Mouse (Mus musculus): ENCODE data around the gene Bak1. TPM values are rescaled to one million over a fixed set of nuclear protein-coding genes. Genes with fewer than 3 reads are reported as not detected.
A peak's percentile ranks its signal among the peaks of the same experiment; 100 is the strongest.

Gene Bak1
- total RNA-seq, 4 experiments from 2014 or later, result 11.6 to 15.9 (median 13.7) TPM

DNA sequence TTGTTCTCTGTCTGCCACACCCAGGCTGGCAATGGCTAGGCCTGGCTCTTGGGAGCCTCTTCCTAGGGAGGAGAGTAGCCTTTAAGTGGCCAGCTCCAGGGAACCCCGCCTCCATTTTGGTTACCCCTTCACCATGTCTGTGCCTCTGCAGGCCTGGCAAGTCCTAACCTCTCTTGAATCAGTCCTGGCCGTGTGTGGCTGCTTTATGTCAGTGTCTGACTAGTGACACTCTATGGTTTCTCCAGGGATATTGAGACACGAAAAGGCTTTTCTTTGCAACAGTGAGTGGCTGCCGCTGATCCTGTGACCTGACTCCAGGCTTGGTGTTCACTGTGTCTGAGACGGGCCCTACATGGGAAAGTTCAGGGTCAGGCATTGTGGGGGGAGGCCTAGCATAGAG is 22.0 kb upstream of the Bak1 start:
- no peak for DNase-seq (ENCODE audit: low spot score in 2 of 2)

GRCm38 (mm10) chr17:27048445-27049239 is 19.8 kb upstream of the Bak1 start:
- no peak for DNase-seq (ENCODE audit: low spot score in 2 of 2)

- DNase-seq (ENCODE audit: low spot score in 2 of 2), result no peak
Measured at GRCm38 (mm10) chr17:27047762-27048444, 19.1 kb upstream of the Bak1 start.

GRCm38 (mm10) chr17:27045164-27045563 is 16.4 kb upstream of the Bak1 start:
- DNase-seq (ENCODE audit: low spot score in 2 of 2), result no peak

DNA sequence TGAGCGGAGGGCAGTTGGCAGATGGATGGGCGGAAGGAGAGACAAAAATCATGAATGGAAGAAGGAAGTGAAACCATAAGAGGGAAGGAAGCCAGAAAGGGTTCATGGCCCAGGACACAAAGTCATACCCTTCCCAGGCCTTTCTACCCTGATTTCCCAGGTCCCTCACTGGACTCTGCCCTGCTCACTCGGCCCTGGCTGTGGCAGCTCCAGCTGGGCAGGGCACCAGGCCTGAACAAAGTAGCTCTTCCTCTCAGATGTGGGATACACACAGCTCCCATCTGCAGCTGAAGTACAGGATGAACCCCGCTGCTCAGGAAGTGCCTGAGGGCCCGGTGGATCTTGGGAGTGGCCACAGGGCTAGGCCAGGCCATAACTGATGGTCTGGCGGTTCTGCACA is 14.0 kb upstream of the Bak1 start:
- no peak for DNase-seq (ENCODE audit: low spot score in 2 of 2)

- no peak for DNase-seq (ENCODE audit: low spot score in 2 of 2)
Measured at GRCm38 (mm10) chr17:27041787-27042055, 12.9 kb upstream of the Bak1 start.

DNA sequence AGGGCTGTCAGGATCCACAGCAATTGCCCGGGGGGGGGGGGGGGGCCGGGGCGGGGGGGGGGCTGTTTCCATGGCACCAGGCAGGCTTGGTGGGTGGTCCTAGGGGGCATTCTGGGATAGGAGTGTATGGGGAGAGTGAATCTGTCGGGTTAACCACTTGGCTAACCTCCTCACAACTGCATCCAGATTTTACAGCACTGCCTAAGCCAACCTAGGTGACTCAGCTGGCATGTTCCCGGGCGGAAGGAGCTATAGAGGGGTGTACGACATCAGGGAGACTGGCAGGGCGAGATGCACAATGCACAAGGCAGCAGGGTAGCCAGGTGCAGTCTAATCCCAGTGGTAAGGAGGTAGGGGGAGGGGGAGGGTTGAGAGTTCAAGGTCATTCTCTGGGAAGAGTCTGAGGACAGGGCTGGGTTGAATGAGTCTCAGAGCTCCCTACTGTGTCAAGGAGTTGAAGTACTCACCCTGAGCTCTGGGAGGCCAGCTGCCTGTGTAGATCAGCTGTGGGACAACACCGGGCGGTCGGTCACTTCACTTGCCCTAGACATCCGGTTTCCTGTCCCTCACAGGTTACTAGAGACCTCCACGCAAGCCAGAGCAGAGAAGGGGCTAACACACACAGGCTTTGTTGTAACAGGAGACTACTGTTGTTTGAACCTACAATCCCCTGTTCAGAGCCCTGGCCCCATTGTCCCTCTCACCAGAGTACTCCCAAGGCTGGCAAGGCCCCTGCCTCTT is 12.4 kb upstream of the Bak1 start:
- DNase-seq (ENCODE audit: low spot score in 2 of 2), result no peak

DNA sequence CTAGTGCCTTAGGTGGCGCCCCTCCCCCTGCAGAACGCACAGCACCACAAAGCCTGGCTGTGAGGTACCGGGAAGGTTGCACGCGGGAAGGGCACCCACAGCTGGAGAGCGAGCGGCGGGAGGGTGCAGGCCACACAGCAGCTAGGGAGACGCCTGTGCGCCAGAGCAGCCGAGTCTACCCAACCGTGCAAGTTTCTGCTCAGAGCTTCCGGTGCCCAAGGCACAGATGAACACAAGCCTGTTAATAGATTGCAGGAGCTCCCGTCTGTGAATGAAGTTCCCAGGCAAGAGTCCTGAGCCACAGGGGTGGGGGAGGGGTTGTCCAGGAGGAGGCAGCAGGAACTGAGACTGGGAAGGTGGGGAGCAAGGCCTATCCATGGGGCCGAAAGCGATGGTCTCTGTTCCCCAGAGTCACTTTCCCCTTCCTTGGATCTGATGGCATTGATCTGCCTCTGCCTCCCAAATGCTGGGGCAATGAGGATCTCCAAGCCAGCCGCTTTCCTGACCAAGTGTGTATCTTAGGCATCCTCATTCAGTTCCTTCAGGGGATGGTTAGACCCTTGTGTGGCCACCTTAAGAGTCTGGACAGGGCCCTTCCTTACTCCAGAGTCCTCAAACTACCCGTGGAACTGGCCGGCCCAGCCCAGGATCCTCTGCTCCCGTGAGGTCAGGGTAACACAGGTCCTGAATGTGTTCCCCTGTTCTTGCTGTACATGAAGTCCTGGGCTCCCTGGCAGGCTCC is 11.7 kb upstream of the Bak1 start:
- DNase-seq (ENCODE audit: low spot score in 2 of 2), result no peak

GRCm38 (mm10) chr17:27039432-27040102 is 10.8 kb upstream of the Bak1 start:
- no peak for DNase-seq (ENCODE audit: low spot score in 2 of 2)

DNA sequence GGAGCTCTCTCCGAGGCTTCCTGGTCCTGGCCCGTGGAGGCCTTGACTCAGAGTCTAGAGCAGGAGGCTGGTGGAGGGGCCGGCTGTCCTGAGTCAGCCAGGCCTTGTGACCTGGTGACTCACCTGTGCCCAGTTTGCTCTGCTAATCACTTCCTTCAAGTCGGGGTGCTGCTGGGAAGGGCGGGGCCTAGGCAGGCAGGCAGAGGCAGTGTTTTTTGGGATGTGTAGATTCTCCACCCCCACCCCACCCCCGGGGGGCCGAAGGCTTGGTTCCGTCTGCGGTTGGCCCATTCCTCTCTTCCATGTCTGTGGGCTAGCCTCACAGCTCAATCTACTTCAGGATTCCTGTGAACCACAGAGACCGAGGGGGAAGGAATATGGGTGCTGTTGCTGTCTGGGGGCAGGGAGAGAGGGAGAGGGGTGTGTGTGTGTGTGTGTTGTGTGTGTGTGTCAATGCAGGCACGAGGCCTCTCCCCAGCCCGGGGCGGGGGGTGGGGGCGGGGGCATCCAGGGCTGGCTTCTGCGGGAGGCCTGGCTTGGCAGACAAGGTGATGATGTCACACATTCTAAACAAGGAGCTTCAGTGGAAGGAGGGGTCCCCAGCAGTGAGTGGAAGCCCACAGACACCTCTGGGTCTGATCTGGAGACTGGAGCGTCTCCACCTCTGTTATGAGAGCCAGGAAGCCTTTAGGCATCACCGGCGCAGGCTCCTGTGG is 9.7 kb upstream of the Bak1 start:
- no peak for DNase-seq (ENCODE audit: low spot score in 2 of 2)

GRCm38 (mm10) chr17:27036465-27036864 is 7.7 kb upstream of the Bak1 start:
- no peak for DNase-seq (ENCODE audit: low spot score in 2 of 2)

- peak; percentile 57 to 83 for DNase-seq (ENCODE audit: low spot score in 2 of 2)
Measured at GRCm38 (mm10) chr17:27032869-27033268, 4.1 kb upstream of the Bak1 start.

DNA sequence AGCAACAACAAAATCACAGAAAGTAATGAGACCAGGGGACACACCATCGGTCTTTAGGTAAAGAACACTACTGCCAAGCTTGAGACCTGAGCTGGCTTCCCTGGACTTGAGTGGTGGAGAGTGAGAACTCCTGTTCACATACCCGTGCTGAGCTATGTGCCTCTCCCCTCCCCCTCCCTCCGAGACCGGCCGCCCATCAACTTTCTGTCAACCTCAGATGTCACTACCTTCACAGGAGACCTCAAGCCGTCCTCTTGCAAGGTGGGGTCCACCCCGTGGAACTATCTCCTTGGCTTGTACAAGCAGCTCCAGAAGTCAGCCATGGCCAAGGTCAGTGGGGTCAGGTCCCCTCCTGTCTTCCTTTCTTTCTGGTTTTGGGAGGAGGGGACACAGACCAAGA is 3.5 kb upstream of the Bak1 start:
- no peak for DNase-seq (ENCODE audit: low spot score in 2 of 2)

- DNase-seq (ENCODE audit: low spot score in 2 of 2), result no peak
Measured at GRCm38 (mm10) chr17:27030896-27031295, 2.1 kb upstream of the Bak1 start.

DNA sequence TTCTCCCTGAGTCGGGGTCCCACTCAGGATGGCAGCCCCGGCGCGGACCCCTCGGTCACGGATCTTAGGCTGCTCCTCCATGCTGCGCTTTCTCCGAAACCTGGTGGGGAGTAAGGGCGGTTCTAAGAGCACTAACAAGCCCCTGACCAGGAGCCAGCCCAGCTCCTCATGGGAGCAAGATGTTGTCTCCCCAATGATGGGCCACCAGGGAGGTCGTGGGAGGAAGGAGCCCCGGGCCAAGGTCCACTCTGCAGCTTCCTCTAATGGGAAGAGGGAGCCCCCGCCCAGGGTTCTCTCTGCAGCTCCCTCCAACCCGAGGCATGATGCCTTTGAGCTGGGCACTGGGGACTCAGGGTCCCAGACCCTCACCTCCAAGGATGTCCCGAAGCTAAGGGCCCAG is 622 bp upstream of the Bak1 start:
- DNase-seq (ENCODE audit: low spot score in 2 of 2), result no peak

- peak; percentile 84 to 89 for DNase-seq (ENCODE audit: low spot score in 2 of 2)
Measured at GRCm38 (mm10) chr17:27028284-27028795, 469 bp downstream of the Bak1 start.

- no peak for DNase-seq (ENCODE audit: low spot score in 2 of 2)
Measured at GRCm38 (mm10) chr17:27027460-27028283, 1.1 kb downstream of the Bak1 start.

GRCm38 (mm10) chr17:27025951-27026350 is 2.9 kb downstream of the Bak1 start:
- no peak for DNase-seq (ENCODE audit: low spot score in 2 of 2)

- no peak for DNase-seq (ENCODE audit: low spot score in 2 of 2)
Measured at GRCm38 (mm10) chr17:27025326-27025902, 3.4 kb downstream of the Bak1 start.

Measured in layer of hippocampus, adult 8-10 months (tissue).